Mouse (Mus musculus) monocyte, adult 5-6 weeks (primary cell): ENCODE data around the gene Kbtbd2. TPM values are rescaled to one million over a fixed set of nuclear protein-coding genes. Genes with fewer than 3 reads are reported as not detected.

ENCODE experiments used
- ATAC-seq: fragments of 153-309, 156-312 bp; replicated peaks from 2 replicates; pipeline ENCODE4 v1.8.0; 2017; ENCODE audit warnings: mild to moderate bottlenecking; ENCODE audit not compliant: low TSS enrichment, insufficient number of reproducible peaks, severe bottlenecking, poor library complexity, low FRiP score
- total RNA-seq: library from RNA; stranded (forward); fragments of 200-1000, 200-491, 200-594 nt; gene quantifications from 3 replicates; pipeline ENCODE4 v1.2.3, GENCODE M21; 2017

Gene Kbtbd2
- 75.5 to 79.5 TPM (median 77.3 TPM) in 3 replicates for total RNA-seq

DNA sequence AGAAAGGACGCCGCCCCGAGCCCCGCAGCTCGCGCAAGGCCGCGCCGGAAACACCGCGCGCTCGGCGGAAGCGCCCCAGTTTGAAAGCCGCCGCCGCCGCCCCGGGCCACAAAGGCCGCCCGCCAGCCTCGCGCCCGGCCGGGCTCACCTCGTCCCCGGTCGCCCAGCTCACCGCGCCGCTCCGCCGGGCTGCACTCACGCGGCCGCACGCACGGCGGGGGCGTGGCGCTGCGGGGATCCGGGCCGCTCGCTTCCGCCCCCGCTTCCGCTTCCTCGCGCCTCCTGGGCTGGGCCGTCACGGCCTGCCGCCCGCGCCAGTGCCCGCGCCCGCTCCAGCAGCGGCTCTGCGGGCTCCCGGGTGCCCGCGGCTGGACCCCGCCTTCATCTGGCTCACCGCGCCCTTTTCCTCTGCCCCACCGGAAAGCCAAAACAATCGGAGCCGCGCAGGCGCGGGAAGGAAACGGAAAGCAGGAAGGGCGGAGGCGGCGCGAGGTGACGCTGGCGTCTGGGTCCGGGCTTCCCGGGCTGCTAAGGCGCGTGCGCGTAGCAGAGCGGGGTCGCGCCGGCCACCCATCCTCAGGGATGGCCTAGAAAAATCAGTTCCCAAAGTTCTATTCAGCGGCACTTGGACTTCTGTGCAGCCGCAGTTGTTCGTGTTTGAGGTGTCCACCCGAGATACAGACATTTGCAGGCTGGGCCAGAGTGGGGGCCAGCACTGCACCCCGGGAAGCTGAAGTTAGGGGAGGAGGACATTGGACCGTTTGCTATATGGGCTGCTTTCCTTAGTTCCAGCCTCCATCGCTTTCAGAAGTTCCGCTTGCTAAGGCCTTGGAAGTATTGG, at the start of gene Kbtbd2:
TSS of gene Kbtbd2 (minus strand) at position 503 of the 841 bp plus-strand sequence.
- peak; percentile 79 for ATAC-seq

DNA sequence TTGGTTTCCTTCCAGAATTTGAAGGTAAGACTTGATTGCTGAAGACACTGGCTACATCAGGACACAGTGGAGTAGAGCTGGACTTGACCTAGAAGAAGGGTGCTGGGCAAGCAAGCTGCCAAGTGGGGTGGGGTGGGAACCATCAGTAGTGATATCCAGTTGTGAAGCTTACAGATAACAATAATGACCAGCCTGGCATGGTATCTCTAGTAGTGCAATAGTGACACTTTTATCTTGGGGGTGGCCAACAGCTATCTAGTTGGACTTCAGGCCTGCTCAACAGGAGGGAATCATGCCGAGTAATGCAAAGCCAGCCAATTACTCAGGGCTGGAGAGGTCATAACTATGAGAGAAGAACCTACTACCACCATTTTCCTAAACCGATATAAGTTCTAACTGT, 46.8 kb upstream of the Kbtbd2 start:
- no peak for ATAC-seq

- no peak for ATAC-seq
These were observed 45.6 kb upstream of the Kbtbd2 start for GRCm38 (mm10) chr6:56843229-56843628.

DNA sequence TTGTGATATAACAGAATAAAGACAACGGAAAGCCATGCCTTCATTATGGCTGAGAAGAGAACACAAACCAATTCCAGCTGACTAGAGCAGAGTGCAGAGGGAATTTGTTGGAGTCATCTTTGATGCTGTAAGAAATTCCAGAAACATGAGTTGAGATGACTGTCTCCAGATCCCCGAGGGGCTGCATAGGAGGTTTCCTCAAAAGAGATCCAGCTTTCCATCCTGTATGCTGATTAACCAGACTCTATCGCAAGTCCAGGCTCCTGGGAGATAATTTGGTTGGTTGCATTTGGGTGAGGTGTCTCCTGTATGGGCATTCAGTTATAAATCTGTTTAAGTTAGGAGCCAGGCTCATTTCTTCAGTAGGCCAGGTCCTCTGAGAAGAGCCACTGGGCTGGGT, 40.0 kb upstream of the Kbtbd2 start:
- no peak for ATAC-seq

- no peak for ATAC-seq
These were observed 39.6 kb upstream of the Kbtbd2 start for GRCm38 (mm10) chr6:56837166-56837565.

- ATAC-seq: no peak
These were observed 37.9 kb upstream of the Kbtbd2 start for GRCm38 (mm10) chr6:56835532-56835931.

DNA sequence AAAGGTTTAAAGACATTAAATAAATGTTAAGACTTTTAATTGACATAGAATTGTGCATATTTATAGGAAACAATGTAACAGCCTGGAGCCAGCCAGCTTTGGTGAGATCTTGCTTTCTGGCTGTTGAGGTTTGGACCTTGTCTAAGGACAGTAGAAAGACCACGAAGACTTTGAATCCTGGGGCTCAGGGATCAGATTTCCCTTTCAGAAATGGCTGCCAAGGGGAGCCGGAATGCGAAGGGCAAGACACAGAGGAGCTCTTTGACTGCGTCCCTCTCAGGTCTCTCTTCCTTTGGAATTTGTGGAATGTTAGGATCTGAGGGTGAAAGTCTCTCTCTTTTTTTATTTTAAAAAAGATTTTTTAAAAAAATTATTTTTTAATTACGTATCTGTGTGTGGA, 37.2 kb upstream of the Kbtbd2 start:
- no peak for ATAC-seq

DNA sequence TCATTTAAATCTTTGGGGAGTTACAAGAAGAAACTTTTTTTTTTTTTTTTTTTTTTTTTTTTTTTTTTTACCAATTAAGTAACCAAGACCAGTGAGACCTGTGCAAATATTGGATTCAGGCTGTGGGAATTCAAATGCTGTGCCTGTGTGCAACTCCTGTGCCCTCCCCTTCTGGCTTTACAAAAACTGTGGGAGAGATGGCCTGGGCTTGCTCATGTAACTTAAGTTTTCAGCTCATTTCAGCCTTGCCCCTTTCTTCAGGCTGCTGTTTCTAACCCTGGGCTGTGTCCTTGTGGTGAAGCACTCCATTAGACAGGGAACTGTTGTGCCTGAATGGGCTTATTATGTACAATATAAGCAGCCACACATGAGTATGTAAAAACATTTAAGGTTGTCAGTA, 35.2 kb upstream of the Kbtbd2 start:
- ATAC-seq: no peak

DNA sequence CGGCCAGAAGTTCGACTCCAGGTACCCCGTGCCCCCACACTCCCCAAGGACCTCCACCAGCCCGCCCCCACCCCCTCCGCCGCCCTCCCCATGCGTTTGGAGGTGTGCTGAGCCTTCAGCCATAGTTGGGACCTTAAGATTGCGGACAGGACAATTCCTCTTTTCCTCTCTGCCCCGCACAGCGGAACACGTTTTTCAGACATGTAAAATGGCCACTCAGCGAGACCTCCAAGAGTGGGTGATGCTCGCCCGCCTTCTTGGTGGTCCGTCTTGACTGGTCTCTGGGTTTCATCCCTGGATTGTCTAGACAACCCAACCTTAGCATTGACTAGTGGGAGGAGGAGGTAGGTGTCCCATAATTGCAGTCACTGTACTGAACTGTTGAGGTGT, 34.8 kb upstream of the Kbtbd2 start:
- ATAC-seq: no peak

DNA sequence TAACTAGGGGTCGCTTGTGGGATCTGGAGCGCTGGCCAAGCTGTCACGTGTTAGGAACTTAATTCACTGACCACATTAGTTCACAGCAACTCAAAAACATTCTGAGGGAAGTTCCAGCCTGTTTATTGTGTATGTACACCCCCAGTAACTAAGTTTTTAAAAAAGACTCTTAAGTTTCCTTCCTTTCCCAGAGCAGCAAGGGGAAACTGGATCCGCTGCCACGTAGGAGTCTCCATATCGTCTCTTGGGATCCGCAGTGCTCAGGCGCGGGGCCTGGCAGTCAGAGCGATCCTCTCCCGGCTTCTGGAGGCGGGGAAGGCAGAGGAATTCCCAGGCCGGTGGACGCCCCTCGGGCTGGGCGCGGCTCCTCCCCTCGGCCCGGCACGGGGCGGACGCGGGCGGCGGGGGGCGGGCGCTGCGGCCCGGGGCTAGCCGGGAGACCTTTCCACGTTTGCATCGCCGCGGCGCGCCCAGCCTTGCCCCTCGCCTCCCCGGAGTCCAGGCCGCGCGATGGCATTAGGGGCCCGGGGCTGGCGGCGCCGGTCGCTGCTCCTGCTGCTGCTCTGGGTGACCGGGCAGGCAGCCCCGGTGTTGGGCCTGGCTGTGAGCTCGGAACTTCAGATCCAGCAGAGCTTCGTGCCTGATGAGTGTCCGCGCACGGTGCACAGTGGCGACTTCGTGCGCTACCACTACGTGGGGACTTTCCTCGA, 34.2 kb upstream of the Kbtbd2 start, which contains the start of gene Fkbp9:
TSS of gene Fkbp9 (plus strand) at position 363 of the 710 bp plus-strand sequence.
- ATAC-seq: no peak

- ATAC-seq: no peak
These were observed 28.0 kb upstream of the Kbtbd2 start for GRCm38 (mm10) chr6:56825657-56826056.

DNA sequence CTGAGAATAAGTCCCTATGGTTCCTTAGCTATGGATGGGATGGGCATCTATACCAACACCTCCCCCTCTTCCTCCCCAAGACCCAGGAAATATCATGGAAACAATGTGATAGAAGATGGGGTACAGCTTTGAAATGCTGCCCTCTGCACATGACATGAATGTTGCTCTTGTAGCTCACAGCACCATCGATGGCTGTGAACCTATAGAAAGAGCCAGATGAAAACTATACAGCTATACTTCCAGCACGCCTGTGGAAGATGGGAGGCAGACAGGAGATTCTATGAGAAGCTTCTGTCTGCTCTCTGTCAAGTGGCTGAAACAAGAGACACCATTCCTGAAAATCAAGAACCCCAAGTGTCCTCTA, 21.5 kb upstream of the Kbtbd2 start:
- no peak for ATAC-seq

DNA sequence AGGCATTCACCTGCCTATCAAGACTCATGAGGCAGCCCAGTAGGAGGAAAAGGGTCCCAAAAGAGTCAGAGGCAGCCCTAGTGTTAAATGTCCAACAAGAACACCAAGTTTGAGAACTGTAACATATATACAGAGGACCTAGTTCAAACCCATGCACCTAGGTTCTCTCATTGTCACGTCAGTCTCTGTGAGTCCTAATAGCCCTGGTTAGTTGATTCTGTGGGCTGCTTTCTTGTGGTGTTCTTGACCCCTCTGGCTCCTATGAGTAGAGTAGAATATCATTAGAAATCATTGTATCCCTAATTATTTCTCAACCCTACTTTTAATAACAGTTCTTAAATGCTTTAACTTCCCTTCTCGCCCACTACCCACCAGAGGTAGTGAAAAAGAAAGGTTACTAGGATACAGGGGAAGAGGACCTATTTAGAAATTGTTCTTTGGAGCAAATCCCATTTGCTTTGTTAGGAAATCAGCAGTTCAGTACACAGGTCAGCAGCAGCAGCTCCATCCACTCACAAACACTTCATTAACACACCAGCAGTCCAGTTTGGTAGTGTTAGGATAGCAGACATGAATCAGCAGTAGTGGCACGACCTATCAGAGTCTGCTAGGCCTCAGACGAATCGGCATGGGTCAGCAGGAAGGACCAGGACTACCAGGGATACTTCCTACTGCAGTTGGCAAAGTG, 21.0 kb upstream of the Kbtbd2 start:
- no peak for ATAC-seq

DNA sequence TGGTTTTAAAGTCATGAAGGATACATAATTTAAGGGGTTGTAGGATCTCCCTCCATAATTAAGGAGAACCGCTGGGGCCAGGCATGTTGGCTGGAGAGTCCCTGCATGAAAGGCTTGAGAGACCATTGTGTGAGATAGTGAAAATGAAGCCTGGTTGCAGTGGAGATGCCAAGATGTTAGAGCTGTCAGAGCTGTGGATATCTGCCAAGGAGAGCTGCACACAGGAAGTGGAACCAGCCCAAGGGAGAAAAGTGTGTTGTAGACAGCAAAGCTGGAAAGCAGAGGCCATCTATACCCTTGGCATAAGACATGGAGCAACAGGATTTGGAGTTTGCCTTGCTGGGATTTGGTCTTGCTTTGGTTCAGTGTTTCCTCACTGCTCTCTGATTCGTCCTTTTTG, 15.7 kb upstream of the Kbtbd2 start:
- no peak for ATAC-seq

DNA sequence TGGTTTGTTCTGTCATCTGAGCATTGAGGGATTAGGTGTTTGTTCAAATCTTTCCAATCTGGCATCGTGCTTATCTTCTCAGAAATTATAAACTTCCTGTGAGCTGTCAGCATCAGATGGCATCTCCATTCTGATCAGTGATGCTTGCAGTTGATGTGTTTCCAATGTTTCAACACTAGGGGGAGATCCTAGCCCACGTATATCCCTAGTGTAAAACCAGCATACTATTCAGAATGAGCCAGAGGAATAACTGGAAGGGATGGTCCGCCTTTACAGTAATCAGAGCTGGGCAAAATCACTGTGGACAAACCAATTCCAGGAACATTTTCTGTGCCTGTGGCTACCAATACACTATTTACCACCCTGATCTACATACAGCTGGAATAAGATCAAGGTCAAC, 11.0 kb upstream of the Kbtbd2 start:
- ATAC-seq: peak; percentile 80

GRCm38 (mm10) chr6:56806195-56806594, 8.6 kb upstream of the Kbtbd2 start:
- ATAC-seq: no peak

DNA sequence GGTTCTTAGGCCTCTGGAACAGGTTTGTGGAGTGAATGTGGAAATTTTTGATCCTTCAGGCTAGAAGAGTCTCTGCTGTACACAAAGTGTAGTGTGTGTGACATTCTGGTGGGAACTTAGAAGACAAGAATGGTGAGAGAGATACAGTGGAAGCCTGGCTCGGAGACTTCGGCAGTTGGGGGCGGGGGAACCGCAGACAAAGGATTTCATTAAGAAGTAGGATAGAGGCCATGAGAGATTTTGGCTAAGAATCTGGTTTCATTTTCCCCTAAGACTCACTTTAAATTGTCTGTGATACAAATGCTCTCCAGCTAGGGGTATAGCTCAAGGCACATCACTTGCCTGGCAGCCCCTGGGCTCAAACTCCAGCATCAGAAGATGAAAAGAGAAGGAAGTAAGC, 7.4 kb upstream of the Kbtbd2 start:
- no peak for ATAC-seq

GRCm38 (mm10) chr6:56798152-56798465, 496 bp upstream of the Kbtbd2 start:
- no peak for ATAC-seq

DNA sequence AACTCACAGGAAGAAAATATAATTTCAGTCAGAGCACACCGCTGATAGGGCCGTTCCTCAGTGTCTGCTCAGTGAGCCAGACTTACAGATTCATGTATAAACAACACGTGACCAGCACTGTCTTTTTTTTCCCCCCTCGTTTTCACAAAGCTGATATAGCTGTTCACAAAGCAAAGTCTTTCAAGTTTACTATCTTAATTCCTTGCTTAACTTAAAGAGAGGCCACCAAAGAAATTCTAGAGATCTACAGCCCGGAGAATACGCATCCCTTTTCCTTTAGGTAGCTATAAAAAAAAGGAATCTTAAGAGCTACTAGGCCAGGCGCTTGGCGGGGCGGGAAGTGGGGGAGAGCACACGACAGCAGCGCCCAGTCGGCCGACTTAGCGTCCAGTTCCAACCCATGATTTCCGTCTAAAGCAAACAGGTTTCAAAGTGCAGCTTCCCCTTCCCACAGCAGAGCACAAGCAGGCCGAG, 908 bp downstream of the Kbtbd2 start:
- peak; percentile 38; the same call in 1 of the 2 replicates for ATAC-seq

GRCm38 (mm10) chr6:56796232-56796631, 1.4 kb downstream of the Kbtbd2 start:
- ATAC-seq: no peak
